Mouse (Mus musculus) embryonic facial prominence, embryonic 12.5 days (tissue): ENCODE measurements around the gene Ube3b. TPM values are rescaled to one million over a fixed set of nuclear protein-coding genes. Genes with fewer than 3 reads are reported as not detected.

ENCODE experiments used
- ATAC-seq: fragments of 200-750 bp; cut with Nextera tagmentation; 2 replicates; pipeline ENCODE4 v1.8.0; 2017; ENCODE audit not compliant: insufficient number of reproducible peaks, insufficient read depth, low FRiP score, low TSS enrichment
- H3K27ac ChIP-seq: fragments of 300-500 bp; sonication (generic); 2 replicates; pipeline ENCODE4 v1.5.1; 2016; ENCODE audit warnings: mild to moderate bottlenecking
- H3K27me3 ChIP-seq: fragments of 300-500 bp; sonication (generic); 2 replicates; pipeline ENCODE4 v1.6.1; 2016; ENCODE audit warnings: mild to moderate bottlenecking, moderate library complexity
- H3K36me3 ChIP-seq: fragments of 300-500 bp; sonication (generic); 2 replicates; pipeline ENCODE4 v1.6.1; 2016; ENCODE audit warnings: mild to moderate bottlenecking
- H3K4me1 ChIP-seq: fragments of 300-500 bp; sonication (generic); 2 replicates; pipeline ENCODE4 v1.6.1; 2016
- H3K4me2 ChIP-seq: fragments of 300-500 bp; sonication (generic); replicated peaks from 2 replicates; pipeline ENCODE4 v1.6.1; 2016; ENCODE audit warnings: mild to moderate bottlenecking, moderate library complexity
- H3K4me3 ChIP-seq: fragments of 300-500 bp; sonication (generic); 2 replicates; pipeline ENCODE4 v1.5.1; 2016; ENCODE audit warnings: mild to moderate bottlenecking
- H3K9ac ChIP-seq: fragments of 300-500 bp; sonication (generic); 2 replicates; pipeline ENCODE4 v1.6.1; 2016; ENCODE audit warnings: mild to moderate bottlenecking, moderate library complexity
- H3K9me3 ChIP-seq: fragments of 300-500 bp; sonication (generic); 2 replicates; pipeline ENCODE4 v1.6.1; 2016; ENCODE audit warnings: mild to moderate bottlenecking, moderate library complexity
- WGBS: fragments of 180-500 bp; shearing (Covaris S2); methylation state at CpG from one replicate; pipeline ENCODE4 v1.1.7; 2016; 5-methylcytosine and 5-hydroxymethylcytosine counted together
- microRNA-seq: library from miRNA; unstranded; fragments of <30 nt; microRNA quantifications from one replicate; pipeline ENCODE4, GENCODE M21; 2017
- polyA plus RNA-seq: library from polyadenylated mRNA; unstranded; fragments of >200 nt; fragmentation: Nextera tagmentation; extraction: Ambion mirVana; gene quantifications from 2 replicates; pipeline ENCODE4 v1.2.1, GENCODE M21; 2016

Gene Ube3b
- polyA plus RNA-seq, 1 experiment from 2014 or later = 50.4 TPM

DNA sequence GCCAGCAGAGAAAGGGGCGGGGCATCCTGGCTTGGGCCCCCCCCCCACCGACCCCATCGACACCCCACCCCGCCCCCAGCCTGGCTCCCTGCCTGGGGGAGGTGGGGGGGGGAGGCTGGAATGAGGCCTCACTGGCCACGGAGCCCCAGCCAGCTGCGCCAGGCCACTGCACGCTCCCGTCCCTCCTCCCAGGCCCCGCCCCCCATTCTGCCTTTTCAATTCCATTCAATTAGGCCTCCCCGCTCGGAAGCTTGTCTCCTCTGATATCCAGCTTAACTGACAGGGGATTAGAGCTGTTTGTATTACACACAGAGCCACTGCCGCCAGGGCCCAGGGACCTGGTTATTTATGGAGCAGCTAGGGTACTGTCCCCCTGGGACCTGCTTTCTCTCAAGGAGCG is 87.0 kb downstream of the Ube3b start:
- no peaks in the 10 kb centered on the region for H3K27me3 ChIP-seq
- peak; percentile 82 for ATAC-seq

DNA sequence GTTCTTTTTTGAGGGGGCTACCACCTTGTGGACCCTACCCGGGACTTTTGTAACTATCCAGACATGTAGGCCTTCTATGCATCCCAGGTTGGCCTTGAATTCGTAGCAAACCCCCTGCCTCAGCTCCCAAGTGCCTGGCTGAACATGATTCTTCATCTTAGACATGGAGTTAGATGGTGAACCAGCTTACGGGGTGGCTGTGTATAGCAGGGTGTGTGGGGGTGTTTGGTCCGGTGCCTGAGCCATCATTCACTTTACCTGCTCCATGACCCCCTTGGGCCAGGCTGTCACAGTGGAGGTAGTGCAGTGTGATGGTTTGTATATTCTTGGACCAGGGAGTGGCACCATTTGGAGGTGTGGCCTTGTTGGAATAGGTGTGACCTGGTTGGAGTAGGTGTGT is 87.6 kb downstream of the Ube3b start:
- Histone ChIP-seq H3K9ac (peak overlapping the region; percentile 38; the same call in 1 of the 2 replicates), H3K27me3 (no peaks in the 10 kb centered on the region), H3K36me3 (no peaks in the 10 kb centered on the region), H3K9me3 (peaks cover 5% of the 10 kb centered on the region; the same call in 1 of the 2 replicates), H3K4me1 (peaks cover 26% of the 10 kb centered on the region), H3K4me2 (peak overlapping the region; percentile 52), H3K27ac (peak overlapping the region; percentile 81), H3K4me3 (no peak overlapping the region)
- ATAC-seq = no peak
- WGBS = 60% methylated on average over 4 of the region's 4 CpGs

More for the DNA sequence above, 87.0 kb downstream of the Ube3b start:
- Histone ChIP-seq H3K4me3 (peak overlapping the region; percentile 25), H3K36me3 (no peaks in the 10 kb centered on the region), H3K9me3 (peaks cover 5% of the 10 kb centered on the region; the same call in 1 of the 2 replicates), H3K9ac (peak overlapping the region; percentile 38; the same call in 1 of the 2 replicates), H3K27ac (peak overlapping the region; percentile 81), H3K4me2 (peak overlapping the region; percentile 52), H3K4me1 (peaks cover 26% of the 10 kb centered on the region)
- under 1% methylated on average over 11 of the region's 13 CpGs for WGBS

DNA sequence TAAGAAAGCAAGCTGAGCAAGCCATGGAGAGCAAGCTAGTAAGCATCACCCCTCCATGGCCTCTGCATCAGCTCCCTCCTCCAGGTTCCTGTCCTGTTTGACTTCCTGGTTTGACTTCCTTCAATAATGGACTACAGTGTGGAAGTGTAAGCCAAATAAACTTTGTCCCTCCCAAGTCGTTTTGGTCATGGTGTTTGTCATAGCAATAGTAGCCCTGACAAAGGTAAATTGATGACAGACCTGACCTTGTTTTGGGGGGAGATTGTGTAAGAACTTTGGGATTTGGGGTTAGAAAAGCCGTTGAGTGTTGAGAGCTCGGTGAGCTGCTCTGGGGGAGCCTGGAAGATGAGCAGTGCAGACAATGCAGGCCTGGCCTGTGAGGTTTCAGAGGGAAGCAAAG is 90.0 kb downstream of the Ube3b start:
- H3K4me1 ChIP-seq = peaks cover 29% of the 10 kb centered on the region
- no peak for ATAC-seq
- H3K4me3 ChIP-seq = no peak overlapping the region
- H3K27me3 ChIP-seq = no peaks in the 10 kb centered on the region
- no peak overlapping the region for H3K9ac ChIP-seq
- H3K36me3 ChIP-seq = no peaks in the 10 kb centered on the region
- no peak overlapping the region for H3K27ac ChIP-seq
- H3K9me3 ChIP-seq = peaks cover 5% of the 10 kb centered on the region; the same call in 1 of the 2 replicates
- 68% methylated on average over 3 of the region's 3 CpGs for WGBS
- no peak overlapping the region for H3K4me2 ChIP-seq

Small RNAs within 50 kb of the gene (microRNA-seq; reads per million reads assigned to microRNA genes)
- not detected for gene Mir7027

Other genes with a start within 250 kb of the Ube3b start
- gene Acacb, start 234.1 kb upstream of the Ube3b start, polyA plus RNA-seq = 3.4 and 6.3 TPM in 2 replicates
- gene Foxn4, start 106.8 kb upstream of the Ube3b start, polyA plus RNA-seq = 1.7 and 2.2 TPM in 2 replicates
- gene Myo1h, start 91.4 kb upstream of the Ube3b start, polyA plus RNA-seq = 1.7 and 1.9 TPM in 2 replicates
- gene Kctd10, start 99 bp upstream of the Ube3b start, polyA plus RNA-seq = 115 TPM in 2 replicates
- 38.1 and 38.5 TPM in 2 replicates for gene Mmab, start 63.5 kb downstream of the Ube3b start, polyA plus RNA-seq
- 51.7 and 54.0 TPM in 2 replicates for gene Mvk, start 63.7 kb downstream of the Ube3b start, polyA plus RNA-seq
- 2.9 and 3.4 TPM in 2 replicates for gene Fam222a, start 187.4 kb downstream of the Ube3b start, polyA plus RNA-seq